Mouse (Mus musculus) CH12.LX (cell line): ENCODE results near the gene Nt5c1a. TPM values are rescaled to one million over a fixed set of nuclear protein-coding genes. Genes with fewer than 3 reads are reported as not detected.

Experiments used
- DNase-seq: peaks from one replicate; pipeline ENCODE4 v3.0.0-alpha.2; 2013; ENCODE audit errors: extremely low read depth
- H3K27ac ChIP-seq: 2 replicates; pipeline ENCODE4 v1.5.1; 2012; ENCODE audit warnings: low read depth, mild to moderate bottlenecking, control low read depth, moderate library complexity; ENCODE audit not compliant: insufficient read depth
- H3K27me3 ChIP-seq: replicated peaks from 2 replicates; pipeline ENCODE3; 2012; ENCODE audit warnings: inconsistent platforms
- H3K36me3 ChIP-seq, 2 experiments: replicated peaks in 1 of 2; 2 replicates each; pipeline versions ENCODE3 to v1.6.1; 2012; ENCODE audit warnings: inconsistent platforms in 1 of 2, low read length in 1 of 2, mild to moderate bottlenecking in 1 of 2, mixed read lengths in 1 of 2, moderate library complexity in 1 of 2; ENCODE audit not compliant: control insufficient read depth in 1 of 2, insufficient read depth in 1 of 2
- H3K4me1 ChIP-seq, 2 experiments: 2 replicates each; pipeline ENCODE4 v1.6.1; 2012; ENCODE audit warnings: inconsistent platforms in 1 of 2, moderate library complexity in 1 of 2; ENCODE audit not compliant: insufficient read depth in 2 of 2, control insufficient read depth in 1 of 2
- H3K4me2 ChIP-seq: 2 replicates; pipeline ENCODE4 v1.6.1; 2012; ENCODE audit warnings: low read depth, mild to moderate bottlenecking, control low read depth; ENCODE audit not compliant: poor library complexity, insufficient read depth, severe bottlenecking
- H3K4me3 ChIP-seq, 3 experiments: fragments of 150-350 bp in 1 of 3; sonication (generic) in 1 of 3; replicated peaks in 1 of 3; 2 replicates each; pipeline versions ENCODE3 to v1.5.1; 2011 to 2012; ENCODE audit warnings: low read depth in 2 of 3, low read length in 2 of 3, mild to moderate bottlenecking in 2 of 3, moderate library complexity in 2 of 3, control low read depth in 1 of 3, improper control_type of control experiment in 1 of 3, inconsistent platforms in 1 of 3, mixed read lengths in 1 of 3; ENCODE audit not compliant: poor library complexity in 1 of 3
- H3K79me2 ChIP-seq: replicated peaks from 2 replicates; pipeline ENCODE4 v1.6.1; 2012; ENCODE audit warnings: mild to moderate bottlenecking, moderate library complexity; ENCODE audit not compliant: control insufficient read depth, poor library complexity, insufficient read depth, severe bottlenecking; ENCODE audit errors: extremely low read depth
- H3K9ac ChIP-seq: 2 replicates; pipeline ENCODE4 v1.6.1; 2012; ENCODE audit warnings: low read depth, mild to moderate bottlenecking, control low read depth, moderate library complexity; ENCODE audit not compliant: insufficient read depth
- H3K9me3 ChIP-seq: replicated peaks from 2 replicates; pipeline ENCODE3; 2012; ENCODE audit warnings: low read length, inconsistent platforms, mixed read lengths
- CTCF ChIP-seq, 2 experiments: IDR thresholded peaks in 1 of 2; conservative IDR thresholded peaks in 1 of 2; 2 replicates each; pipeline ENCODE4 v1.5.1; 2011 to 2012; ENCODE audit warnings: low read depth in 2 of 2, low read length in 2 of 2, improper control_type of control experiment in 1 of 2, inconsistent platforms in 1 of 2, mild to moderate bottlenecking in 1 of 2, moderate library complexity in 1 of 2
- EP300 ChIP-seq: IDR thresholded peaks from 2 replicates; pipeline ENCODE4 v1.6.1; 2011; ENCODE audit warnings: low read length, improper control_type of control experiment
- JUND ChIP-seq: conservative IDR thresholded peaks from 2 replicates; pipeline ENCODE4 v1.6.1; 2011; ENCODE audit warnings: low read depth, low read length, improper control_type of control experiment
- KAT2A ChIP-seq: IDR thresholded peaks from 2 replicates; pipeline ENCODE4 v1.6.1; 2012; ENCODE audit warnings: low read length, improper control_type of control experiment, inconsistent platforms; ENCODE audit not compliant: insufficient replicate concordance
- MAFK ChIP-seq: IDR thresholded peaks from 2 replicates; pipeline ENCODE4 v1.6.1; 2011; ENCODE audit warnings: low read length, improper control_type of control experiment; ENCODE audit not compliant: insufficient replicate concordance
- MAX ChIP-seq: IDR thresholded peaks from 2 replicates; pipeline ENCODE4 v1.6.1; 2011; ENCODE audit warnings: low read length, improper control_type of control experiment
- MEF2A ChIP-seq: IDR thresholded peaks from 2 replicates; pipeline ENCODE4 v1.6.1; 2014; ENCODE audit warnings: low read depth, mild to moderate bottlenecking, inconsistent platforms, low read length, improper control_type of control experiment, borderline replicate concordance
- MYC ChIP-seq: IDR thresholded peaks from 2 replicates; pipeline ENCODE4 v1.6.1; 2011; ENCODE audit warnings: low read depth, mild to moderate bottlenecking, improper control_type of control experiment, low read length
- POLR2A ChIP-seq: IDR thresholded peaks from 2 replicates; pipeline ENCODE4 v1.6.1; 2011; ENCODE audit warnings: low read depth, mild to moderate bottlenecking, improper control_type of control experiment, low read length
- RAD21 ChIP-seq: IDR thresholded peaks from 2 replicates; pipeline ENCODE4 v1.6.1; 2011; ENCODE audit warnings: low read depth, mild to moderate bottlenecking, low read length, improper control_type of control experiment, moderate library complexity
- RCOR1 ChIP-seq: conservative IDR thresholded peaks from 2 replicates; pipeline ENCODE4 v1.6.1; 2012; ENCODE audit warnings: low read depth, mild to moderate bottlenecking, inconsistent platforms, low read length, improper control_type of control experiment
- SIN3A ChIP-seq: IDR thresholded peaks from 2 replicates; pipeline ENCODE4 v1.6.1; 2012; ENCODE audit warnings: low read length, improper control_type of control experiment, inconsistent platforms
- TBP ChIP-seq: conservative IDR thresholded peaks from 2 replicates; pipeline ENCODE4 v1.6.1; 2011; ENCODE audit warnings: low read depth, low read length, improper control_type of control experiment
- TCF12 ChIP-seq: IDR thresholded peaks from 2 replicates; pipeline ENCODE4 v1.6.1; 2014; ENCODE audit warnings: low read depth, mild to moderate bottlenecking, inconsistent platforms, low read length, improper control_type of control experiment
- USF1 ChIP-seq: IDR thresholded peaks from 2 replicates; pipeline ENCODE4 v1.6.1; 2014; ENCODE audit warnings: low read depth, mild to moderate bottlenecking, inconsistent platforms, low read length, improper control_type of control experiment
- ZNF384 ChIP-seq: IDR thresholded peaks from 2 replicates; pipeline ENCODE4 v1.6.1; 2012; ENCODE audit warnings: low read depth, low read length, improper control_type of control experiment, inconsistent platforms
- dilution Hi-C: fragments of 300-500 bp; cut with MboI; formaldehyde crosslinking; loops from 2 replicates; pipeline ENCODE4 v1.14.3; 2020; ENCODE audit warnings: low sequenced_read_pairs; ENCODE audit not compliant: extremely low pct_unique_long_range_greater_than_20kb, extremely low pct_ligation_motif_present
- in situ Hi-C: fragments of 300-500 bp; cut with MboI; formaldehyde crosslinking; loops from 3 replicates; pipeline ENCODE4 v1.14.3; 2019; ENCODE audit warnings: low sequenced_read_pairs, low pct_ligation_motif_present, low pct_unique_long_range_greater_than_20kb, mixed read lengths
- polyA plus RNA-seq: library from polyadenylated mRNA; unstranded; fragments of >175 nt; gene quantifications from 2 replicates; pipeline ENCODE4 v1.2.1, GENCODE M21; 2012; ENCODE audit warnings: low read depth; ENCODE audit not compliant: insufficient read length
- total RNA-seq, 2 experiments: library from RNA; depleted of rRNA; stranded (reverse); fragments of 300-350 nt in 1 of 2; fragments of >200 nt in 1 of 2; gene quantifications; 2 replicates each; pipeline ENCODE4 v1.2.3; 2012 to 2014

Gene Nt5c1a
- total RNA-seq (2012; rRNA removed), result not detected in 2 replicates
- not detected in 2 replicates for total RNA-seq (2014; rRNA removed)
- polyA plus RNA-seq, result not detected in 2 replicates

- Histone ChIP-seq H3K9me3 (no peaks in the 10 kb centered on the region), H3K79me2 (no peaks in the 10 kb centered on the region), H3K27ac (no peak within 1 kb of the TSS), H3K9ac (no peak within 1 kb of the TSS), H3K4me3 (no peak within 1 kb of the TSS), H3K4me2 (no peak within 1 kb of the TSS), H3K27me3 (peaks cover 73% of the 10 kb centered on the region), H3K4me1 (no peaks in the 10 kb centered on the region), H3K36me3 (no peaks in the 10 kb centered on the region)
- in situ Hi-C loops (loop anchor here (5.0 kb wide), 1 partner anchor 44 kb away; no protein-coding TSS in a partner anchor), dilution Hi-C loops (no loop called here)
- DNase-seq, result no peak
- TF ChIP-seq TBP (no peak), POLR2A (no peak), MAFK (no peak), KAT2A (no peak), USF1 (no peak), TCF12 (no peak), RAD21 (no peak), MAX (no peak), JUND (no peak), RCOR1 (no peak), SIN3A (no peak), MYC (no peak), MEF2A (no peak), ZNF384 (no peak)
Measured at GRCm38 (mm10) chr4:123201186-123202093, at the start of gene Nt5c1a. Nt5c1a (plus strand) TSS chr4:123201504.

- Histone ChIP-seq H3K27ac (no peak overlapping the region), H3K4me1 (no peaks in the 10 kb centered on the region), H3K36me3 (no peaks in the 10 kb centered on the region), H3K27me3 (peaks cover 56% of the 10 kb centered on the region), H3K9me3 (peaks cover under 1% of the 10 kb centered on the region), H3K79me2 (no peaks in the 10 kb centered on the region), H3K9ac (no peak overlapping the region), H3K4me3 (no peak overlapping the region), H3K4me2 (no peak overlapping the region)
- DNase-seq, result no peak
- in situ Hi-C loops, result no loop called here
- TF ChIP-seq CTCF (conservative IDR thresholded peaks at IDR 0.05 in 1 of 2, IDR thresholded peaks at IDR 0.05 in 1 of 2; ENCODE audit: low read depth in 2 of 2, low read length in 2 of 2), result peak in 1 of 2 experiments; percentile 29; a peak in 2 of 4 replicates
- no peak for TF ChIP-seq EP300
- dilution Hi-C loops, result no loop called here
Measured at GRCm38 (mm10) chr4:123152003-123152402, 49.3 kb upstream of the Nt5c1a start.
